Mouse (Mus musculus) adipocyte (in vitro differentiated cells): ENCODE results near the gene Dennd1a.
A peak's percentile ranks its signal among the peaks of the same experiment; 100 is the strongest.

ENCODE experiments used
- DNase-seq: peaks from one replicate; pipeline ENCODE4 v3.0.0-alpha.2; 2016; ENCODE audit warnings: low spot score

Gene Dennd1a

DNA sequence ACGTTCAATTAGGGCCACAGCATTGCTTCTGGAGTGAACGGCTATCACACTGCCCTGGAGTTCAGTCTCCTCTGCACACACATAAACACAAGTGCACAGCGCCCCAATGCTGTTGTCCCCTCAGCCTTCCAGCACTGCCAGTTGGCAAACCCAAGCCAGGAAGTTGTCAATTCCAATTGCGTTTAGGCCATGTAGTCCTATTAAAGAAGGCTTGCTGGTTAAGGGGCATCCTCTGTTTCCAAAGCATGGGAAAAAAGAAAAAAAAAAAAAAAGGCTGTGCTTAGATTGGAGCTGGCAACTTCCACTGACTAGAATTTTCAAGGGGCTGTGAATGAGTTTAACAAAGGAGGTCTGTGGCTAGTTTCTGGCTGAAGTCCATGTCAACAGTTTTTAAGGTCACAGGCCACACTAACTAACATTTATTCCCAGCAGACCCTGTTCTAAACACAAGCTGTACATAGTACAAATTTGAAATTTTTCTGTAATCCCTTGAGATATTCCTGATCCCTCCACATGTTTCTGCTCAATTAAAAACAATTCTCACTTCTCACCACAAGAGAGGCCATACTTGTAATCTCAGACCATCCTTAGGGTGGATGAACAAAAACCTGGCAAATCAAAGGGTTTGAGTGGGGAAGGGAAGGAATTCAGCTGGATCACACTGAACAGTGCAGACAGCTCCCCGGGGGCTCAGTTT lies 175.4 kb downstream of the Dennd1a start:
- DNase-seq = peak; percentile 49

DNA sequence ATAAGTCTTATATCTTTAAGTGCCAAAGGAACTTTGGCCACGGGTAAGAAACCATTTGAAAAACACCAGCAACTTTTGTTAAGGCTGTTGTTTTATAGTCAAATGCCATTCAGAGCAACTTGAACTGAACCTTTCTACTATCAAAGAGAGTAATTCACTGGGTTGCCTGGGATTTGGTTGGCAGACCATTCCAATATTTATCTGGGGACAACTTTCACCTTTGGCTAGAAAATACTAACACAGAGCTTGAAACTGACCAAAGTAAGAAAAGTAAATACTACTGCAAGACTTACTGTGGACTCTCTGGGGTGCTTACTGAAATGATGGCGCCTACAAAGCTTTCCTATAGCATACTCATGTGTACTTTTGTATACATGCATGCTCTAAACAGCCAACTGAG lies 178.6 kb downstream of the Dennd1a start:
- DNase-seq = peak; percentile 14

DNA sequence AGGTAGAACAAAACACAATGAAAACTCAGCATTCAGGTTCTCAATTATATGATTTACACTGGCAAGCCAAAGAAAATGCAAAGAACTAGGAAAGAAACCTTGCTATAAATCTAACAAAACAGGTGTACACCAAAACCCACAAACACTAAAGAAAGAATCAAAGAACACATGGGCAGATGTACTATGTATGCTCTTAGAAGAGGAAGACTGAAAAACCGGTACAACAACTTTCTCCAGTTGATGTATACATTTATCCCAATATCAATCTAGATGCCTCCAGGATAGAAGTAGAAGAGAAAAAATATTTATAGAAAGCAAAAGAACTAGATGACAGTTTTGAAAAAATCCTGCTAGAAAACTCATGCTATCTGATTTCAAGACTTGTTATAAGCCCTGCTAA lies 184.5 kb downstream of the Dennd1a start:
- no peak for DNase-seq

DNA sequence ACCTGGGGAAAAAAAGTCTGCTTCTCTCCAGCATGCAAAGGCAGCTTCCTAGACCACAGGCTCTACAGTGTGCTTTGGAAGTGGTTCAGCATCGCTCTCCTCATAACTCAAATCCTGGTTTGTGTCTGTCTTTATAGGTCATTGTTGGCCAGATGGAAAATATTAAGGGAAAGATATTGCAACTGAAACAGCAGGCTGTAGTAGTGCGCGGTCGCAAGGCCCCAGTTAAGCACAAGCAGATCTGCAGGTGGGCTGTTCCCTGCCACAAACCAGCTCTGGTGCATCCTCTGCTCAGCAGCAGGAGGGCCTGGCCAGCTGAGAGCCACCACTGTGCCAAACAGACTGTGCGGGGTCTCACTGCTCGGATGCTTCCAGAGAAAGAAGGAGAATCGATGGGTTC lies 186.9 kb downstream of the Dennd1a start:
- no peak for DNase-seq

DNA sequence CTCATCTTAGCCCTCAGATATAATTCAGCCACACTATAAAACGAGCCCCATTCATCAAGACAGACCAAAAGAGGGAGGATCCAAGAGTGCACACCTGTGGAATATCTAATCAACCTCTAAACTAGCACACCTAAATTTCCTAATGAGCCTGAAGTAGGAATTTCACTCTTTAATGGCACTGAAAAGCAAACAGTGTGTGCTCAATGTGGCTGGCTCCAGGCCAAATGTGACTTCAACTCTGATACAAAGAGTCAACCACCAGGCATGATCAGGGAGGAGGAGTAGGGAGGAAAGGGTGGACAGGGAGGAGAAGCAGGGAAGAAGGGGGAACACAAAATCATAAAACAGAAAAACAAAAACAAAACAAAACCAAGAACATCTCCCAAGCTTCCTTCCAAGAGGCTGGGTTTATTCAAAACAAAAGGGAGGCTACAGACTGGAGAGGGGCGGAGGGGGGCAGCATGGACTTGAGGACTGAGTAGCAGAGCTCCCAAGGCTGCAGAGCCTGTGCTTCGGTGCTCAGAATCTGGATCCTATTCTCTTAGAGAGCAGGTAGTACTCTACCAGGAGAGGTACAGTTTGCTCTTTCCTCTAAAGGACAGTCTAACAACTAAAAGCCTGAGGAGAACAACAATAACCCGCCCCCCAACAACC lies 187.9 kb downstream of the Dennd1a start:
- peak; percentile 59 for DNase-seq

DNA sequence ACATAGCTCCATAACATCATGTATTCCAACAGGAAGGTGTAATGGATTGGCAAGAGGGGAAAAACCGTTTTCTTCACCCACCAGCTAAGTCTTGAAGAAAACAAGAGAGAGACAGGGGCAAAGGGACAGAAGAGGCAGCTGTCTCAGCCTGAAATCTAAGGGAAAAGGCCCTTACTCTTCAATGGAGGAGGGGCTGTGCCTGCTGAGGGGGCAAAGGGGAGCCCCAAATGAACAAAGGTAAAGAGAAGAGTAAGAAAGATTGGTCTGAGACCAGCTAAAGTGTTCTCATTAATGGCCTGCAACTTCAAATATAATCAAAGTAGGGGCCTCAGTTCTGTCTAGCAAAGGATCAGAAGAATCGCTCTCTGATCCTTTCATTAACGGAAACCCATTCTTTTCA lies 189.7 kb downstream of the Dennd1a start:
- no peak for DNase-seq

DNA sequence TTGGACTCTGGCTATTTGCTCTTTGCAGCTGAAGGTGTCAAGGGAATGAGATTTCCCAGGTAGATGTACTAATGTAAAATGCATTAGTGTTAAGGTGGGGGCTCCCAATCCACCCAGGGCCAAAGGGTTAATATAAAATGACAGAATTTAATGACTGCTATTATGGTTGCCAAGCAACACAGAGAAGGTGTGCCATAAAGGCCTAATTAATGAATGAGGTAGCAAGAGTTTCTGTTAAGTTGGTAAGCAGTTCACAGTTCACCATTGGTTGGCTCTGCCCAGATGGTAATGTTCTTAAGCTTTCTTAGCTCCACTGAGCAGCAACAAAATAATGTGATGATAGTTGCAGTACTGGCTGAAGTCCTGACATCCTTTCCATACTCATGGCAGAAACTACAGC lies 190.9 kb downstream of the Dennd1a start:
- DNase-seq = no peak

DNA sequence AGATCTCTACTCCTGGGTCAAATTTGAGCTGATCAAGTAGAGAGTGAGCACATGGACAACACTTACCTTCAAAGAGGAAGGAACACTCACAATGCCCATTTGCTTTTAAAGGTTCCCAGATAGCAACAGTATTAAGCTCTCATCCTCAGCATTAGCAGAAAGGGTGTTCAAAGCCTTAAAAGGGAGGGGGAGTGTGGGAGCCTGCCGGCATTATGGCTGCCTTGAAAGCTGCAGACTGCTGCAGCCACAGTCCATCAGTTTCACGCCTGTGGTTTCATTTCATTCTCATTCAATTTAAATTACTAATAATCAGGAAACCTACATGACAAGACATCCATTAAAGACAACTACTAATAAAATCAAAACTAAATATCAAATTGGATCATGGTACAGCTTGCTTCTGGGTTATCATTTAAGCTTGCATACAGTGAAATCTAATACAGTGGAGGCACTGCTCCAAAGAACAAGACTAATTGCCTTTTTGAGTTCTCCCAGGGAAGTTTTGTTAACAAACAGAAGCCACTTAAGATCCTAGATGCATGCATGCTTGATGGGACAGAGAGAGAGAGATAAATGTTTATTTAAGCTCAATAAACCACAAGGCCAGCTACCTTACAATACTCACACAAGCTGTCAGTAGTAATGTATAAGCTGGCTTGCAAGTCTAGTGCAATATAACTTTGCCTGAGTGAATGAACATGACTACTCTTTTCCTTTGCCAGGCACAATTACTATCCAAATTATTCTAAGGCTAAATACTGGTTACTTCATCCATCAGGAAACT lies 192.6 kb downstream of the Dennd1a start:
- DNase-seq = no peak

DNA sequence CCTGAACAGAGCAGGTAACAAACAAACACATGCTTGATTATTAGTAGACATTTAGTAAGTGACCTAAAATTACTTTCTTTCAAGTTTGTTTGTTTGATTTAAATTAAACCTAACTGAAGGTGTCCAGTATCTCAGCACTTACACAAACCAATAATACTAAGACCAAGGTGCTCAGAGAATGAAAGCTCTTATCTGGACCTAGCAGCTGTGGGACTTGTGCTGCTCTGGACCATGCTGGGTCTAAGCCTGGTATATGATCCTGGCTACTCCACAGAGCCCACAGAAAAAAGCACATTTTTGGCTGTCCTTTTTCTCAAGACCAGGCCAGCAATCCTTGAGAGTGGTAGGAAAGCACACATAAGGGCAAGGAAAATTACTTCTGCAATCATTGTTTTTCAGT lies 193.2 kb downstream of the Dennd1a start:
- no peak for DNase-seq

DNA sequence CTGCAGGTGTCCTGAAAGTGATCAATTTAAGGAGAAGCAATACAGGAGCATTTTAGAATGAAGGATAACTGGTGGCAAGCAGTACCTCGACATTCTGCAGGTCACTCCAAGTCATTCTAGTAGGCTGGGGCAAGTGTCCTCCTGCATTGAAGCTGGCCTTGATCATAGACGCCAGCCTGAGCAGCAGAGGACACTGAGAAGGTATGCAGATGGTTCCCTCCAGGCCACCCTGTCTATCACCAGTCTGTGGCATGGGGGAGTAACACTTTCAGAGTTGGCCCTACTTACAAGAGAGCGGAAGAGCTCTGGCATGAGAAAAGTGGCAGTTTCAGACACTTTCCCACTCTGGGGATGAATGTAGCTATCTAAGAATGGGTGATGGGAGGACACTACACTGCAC lies 193.9 kb downstream of the Dennd1a start:
- no peak for DNase-seq

DNA sequence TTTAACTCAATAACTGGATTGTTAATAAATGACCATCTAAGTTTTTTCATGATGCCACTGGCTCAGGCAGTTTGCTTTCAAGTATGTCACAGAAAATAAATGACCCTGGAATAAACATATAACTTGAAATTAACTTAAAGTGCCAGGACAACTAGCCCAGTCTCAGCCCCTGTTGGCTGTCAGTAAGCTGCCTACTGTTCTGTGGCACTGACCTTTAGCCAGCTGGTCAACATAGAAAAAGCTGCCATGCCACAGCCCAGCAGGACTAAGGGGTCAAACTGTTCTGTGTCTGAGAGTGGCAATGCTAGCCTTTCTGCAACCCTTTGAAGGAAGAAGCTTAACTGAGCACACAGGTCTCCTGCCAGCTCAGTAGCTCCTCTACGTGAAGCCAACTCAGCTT lies 198.8 kb downstream of the Dennd1a start:
- no peak for DNase-seq

DNA sequence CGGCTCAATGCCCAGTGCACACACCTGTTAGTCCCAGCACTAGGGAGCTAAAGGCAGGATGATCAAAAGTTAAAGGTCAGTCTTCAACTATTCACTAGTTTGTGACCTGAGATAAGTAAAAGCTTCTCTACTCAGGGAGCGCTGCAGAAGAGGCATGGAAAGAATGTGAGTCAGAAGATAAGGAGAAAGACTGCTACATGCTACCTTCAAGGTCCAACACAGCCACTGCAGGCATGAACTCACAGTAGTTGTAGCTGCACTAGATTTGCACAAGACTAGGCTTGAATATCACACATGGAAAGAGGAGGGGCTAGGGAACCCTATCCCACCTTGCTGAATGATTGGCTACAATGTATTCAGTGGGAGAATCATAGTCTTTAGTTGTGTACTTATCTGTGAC lies 202.1 kb downstream of the Dennd1a start:
- DNase-seq = no peak

DNA sequence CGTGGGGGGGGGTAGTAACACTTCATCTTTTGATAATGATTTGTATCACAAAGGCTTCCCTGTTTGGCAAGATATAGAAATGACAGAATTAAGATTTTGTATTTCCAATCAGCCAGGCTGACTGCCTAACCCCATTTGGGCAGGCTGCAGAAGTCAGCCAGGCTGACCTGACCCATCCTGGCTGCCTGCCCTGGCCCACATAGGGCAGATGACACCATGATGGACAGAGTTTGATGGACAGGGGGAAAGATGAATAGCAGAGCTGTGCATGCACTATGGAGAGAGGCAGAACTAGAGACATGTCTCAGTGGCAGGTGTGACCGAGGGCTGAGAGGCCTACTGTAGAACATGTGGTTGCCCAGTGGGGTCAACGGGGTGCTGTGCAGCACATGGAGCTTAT lies 203.9 kb downstream of the Dennd1a start:
- no peak for DNase-seq

DNA sequence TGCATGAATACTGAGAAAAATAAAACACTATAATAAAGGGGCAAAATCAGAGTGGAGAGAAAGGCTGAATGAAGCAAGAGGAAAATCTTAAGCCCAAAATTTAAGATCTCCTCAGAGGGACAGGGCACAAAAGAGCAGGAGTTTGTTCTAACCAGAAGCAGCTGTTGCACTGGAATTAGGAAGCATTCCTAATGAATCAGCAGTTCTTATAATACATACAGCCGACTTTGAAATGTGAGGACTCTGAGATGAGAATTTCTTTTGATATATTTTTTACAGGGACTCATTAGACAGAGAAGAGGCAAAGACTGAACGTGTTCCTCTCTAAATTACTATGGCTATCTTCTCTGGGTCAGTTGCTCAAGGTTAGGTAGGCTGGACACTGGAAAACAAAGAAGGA lies 212.7 kb downstream of the Dennd1a start:
- DNase-seq = no peak

DNA sequence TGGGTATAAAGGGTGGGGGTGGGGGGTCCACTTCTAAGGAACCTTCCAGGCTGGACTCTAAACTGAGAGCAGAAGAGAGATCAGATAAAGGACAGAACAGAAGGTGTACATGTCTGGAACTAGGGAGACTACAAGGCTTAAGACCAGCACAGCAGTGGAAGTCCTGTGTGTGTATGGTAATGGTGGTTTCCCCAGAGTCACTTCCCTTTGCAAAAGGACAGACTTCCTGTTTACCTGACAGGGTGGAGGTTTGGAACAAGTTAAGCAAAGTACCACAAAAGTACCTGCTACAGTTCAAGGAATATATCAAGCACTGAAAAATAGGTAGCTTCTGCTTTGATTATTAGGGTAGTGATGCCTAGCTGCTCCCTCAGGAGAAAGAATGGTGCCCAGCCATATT lies 215.1 kb downstream of the Dennd1a start:
- DNase-seq = no peak

DNA sequence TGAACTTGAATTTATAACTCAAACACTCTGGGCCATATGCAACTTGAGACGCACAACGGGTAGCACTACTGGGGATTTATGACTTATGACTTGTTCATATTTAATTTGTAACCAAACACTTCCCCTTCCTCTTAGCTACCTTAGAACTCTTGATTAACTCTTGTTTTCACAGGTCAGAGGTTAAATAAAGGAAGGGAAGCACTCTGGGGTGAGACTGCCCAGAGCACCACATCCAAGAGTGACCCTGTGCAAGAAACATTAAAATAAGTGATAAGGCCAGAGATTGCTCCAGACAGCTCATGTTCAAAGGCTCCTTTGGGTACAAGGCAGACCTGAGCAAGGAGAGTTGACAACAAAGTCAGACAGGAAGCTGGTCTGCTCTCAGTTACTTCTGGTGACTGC lies 219.0 kb downstream of the Dennd1a start:
- no peak for DNase-seq

DNA sequence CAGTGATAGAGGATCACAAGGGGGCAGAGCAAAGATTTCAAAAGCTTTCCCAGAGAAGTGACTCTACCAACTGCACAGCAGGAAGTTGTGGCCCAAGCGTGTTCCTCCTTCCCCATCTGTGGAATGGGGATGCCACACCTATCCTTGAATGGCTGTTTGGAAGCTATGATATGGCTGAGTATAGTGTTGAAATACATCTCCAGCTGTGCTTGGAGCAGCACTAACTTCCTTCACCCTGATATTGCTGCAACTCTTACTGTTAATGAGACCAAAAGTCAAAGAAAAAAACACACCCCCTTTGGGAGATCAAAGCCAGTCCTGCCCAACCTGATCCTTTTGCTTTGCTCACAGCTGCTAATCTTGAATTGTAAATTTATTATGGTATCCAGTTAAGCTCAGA lies 221.3 kb downstream of the Dennd1a start:
- no peak for DNase-seq

DNA sequence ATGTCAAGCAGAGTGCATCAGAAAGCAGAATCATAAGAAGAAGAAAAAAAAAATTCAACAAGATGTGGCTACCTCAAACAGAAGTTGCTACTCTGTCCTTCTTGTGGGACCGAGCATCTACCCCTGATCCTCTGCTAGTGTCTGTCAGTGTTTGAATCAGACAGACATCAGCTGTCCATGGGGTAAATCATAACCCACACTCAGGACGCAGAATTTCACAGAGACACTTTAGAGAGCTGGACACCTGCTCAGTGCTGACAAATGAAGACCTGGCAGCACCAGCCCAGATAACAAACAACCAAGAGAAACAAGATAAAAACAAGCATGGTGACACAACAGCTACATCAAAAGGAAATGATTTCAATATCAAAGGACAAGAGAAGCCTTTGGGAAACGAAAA lies 222.9 kb downstream of the Dennd1a start:
- no peak for DNase-seq

DNA sequence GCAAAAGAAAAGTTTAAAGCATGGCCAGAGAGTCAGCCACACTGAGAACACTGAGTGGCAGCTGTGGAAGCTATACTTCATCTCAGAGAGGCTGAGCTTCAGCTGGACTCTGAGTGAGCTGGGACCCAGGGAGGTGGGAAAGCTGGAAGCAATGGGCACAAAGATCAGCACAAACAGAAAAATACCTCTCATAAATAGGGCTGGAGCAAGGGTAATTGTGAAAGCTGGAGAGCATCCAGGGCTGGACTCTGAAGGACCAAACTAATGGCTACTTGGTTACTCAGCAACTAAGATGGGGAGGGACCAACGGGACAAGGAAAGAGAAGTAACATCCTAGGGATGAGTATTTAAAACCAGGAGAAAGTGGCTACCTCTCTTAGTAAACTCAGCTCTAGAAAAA lies 225.0 kb downstream of the Dennd1a start:
- DNase-seq = peak; percentile 56

DNA sequence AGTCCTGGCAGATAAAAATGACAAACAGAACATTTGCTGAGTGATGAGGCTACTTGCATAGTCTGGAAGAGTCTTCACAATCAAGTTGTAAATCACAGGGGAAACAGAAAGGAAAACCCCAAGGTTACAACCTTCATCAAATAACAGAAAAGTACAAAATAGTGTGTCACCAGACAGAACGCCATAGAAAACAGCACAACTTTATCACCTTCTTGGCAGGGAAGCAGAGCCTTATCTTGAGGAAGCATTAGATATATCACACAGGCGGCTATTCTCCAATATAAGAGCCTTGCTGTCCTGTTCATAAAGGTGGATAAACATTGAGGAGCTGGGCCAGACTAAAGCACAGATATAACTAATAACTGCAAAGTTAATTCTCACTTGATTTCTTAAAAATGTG lies 225.7 kb downstream of the Dennd1a start:
- no peak for DNase-seq

DNA sequence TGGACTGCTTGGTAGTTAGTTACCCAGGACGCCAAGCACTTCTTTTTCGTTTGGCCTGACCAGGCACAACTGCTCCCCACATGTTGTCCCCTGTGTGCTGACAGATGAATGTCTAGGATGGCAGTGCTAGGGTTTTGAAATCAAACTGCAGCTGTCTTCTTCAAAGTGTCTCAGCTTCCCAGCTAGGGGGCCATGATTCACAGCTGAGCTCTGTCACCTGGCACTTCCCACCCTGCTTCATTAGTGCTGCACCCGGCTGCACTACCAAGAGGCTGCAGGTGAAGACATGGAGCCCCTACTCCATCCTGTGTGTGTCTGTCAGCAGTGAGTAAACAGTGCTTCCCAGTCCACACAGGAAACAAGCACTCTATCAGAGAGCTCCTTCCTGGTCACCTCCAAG lies 234.8 kb downstream of the Dennd1a start:
- DNase-seq = no peak

DNA sequence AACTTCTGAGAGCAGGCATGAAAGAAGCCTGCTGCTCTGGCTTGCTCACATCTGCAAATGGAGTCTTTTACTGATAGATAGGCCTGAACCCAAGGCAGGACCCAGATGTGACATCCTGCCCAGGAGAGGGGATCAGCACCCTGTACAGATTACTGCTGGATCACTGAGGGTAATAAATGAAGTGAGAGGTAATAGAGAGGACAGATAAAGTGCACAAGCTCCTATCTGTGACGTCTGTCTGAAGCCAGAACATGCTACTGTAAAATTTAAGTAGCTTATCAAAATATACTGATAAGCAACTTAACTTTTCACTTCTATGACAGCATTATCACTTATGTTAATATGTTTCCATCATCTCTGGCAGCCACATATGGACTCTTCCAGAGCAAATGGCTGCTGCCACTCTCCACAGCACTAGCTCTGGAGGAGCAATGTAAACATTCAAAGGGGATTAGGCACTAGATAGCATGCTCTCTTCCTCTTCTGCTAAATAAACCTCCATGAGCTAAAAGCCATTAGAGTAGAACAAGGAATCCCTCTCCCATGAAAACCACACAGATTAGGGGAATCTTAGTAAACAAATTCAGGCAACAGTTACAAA lies 235.6 kb downstream of the Dennd1a start:
- DNase-seq = no peak

DNA sequence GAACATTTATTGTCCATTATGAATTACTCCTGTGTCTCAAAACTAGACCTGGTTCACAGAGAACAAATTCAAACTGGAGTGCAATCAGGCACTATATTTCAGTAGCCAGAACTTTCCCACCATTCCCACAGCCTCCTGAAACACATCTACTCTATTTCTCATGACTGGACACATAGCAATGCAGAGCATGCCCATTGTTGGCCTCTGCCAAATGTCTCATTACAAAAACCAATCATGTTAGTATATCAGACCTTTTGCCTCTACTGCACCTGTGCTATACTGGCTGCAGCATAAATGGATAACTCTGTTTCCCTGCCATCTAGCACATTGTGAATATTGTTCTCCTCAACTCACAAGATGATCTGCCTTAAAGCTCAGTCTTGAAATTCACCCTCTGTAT lies 238.2 kb downstream of the Dennd1a start:
- no peak for DNase-seq
